Mouse (Mus musculus): ENCODE data around the gene Rdh7.

DNA sequence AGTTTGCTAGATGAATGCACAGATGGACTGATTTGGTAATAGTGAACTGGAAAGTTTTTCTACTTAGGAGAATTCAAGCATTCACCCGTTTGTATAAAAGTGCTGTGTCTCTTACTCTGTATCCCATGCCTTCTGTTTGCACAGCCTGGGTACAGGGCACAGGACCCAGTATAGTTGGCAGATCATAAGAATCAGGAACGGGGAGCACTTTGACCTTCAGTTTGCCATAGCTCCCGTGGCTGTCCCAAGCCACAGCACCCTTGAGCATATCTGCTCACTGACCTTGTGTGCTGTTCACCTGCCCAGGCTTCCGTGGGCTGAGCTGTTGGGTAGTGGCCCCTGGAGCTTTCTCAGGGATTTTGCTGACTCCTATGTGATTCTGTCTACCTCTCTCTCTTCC is 13.1 kb upstream of the Rdh7 start:
- TF ChIP-seq POLR2A (IDR thresholded peaks at IDR 0.05; ENCODE audit: insufficient read depth, low read length) (no peak), CTCF (IDR thresholded peaks at IDR 0.05; ENCODE audit: low read depth, low read length) (no peak)

All from ES-Bruce4 (cell line).